Mouse (Mus musculus) layer of hippocampus, adult 6 months (tissue): ENCODE measurements around the gene Olfr1290. TPM values are rescaled to one million over a fixed set of nuclear protein-coding genes. Genes with fewer than 3 reads are reported as not detected.

Experiments
- long read RNA-seq, 2 experiments: library from polyadenylated mRNA; unstranded; transcript quantifications; one replicate each; pipeline ENCODE4 v2.0.0; 2019 to 2020
- polyA plus RNA-seq: library from polyadenylated mRNA; unstranded; fragments of <200 nt; fragmentation: Nextera tagmentation; gene quantifications from 2 replicates; pipeline ENCODE4 v1.2.3, GENCODE M21; 2021

Gene Olfr1290
- not detected in 2 replicates for polyA plus RNA-seq
- long read RNA-seq, experiment 1, result 0 reads
- long read RNA-seq, experiment 2, result 0 reads

GRCm38 (mm10) chr2:111493729-111494128 is at the start of gene Olfr1290:
Olfr1290 (minus strand) TSS chr2:111493829.

GRCm38 (mm10) chr2:111540191-111540590 is 46.6 kb upstream of the Olfr1290 start, which contains the start of gene Olfr1294:
Olfr1294 (minus strand) TSS chr2:111540291.

DNA sequence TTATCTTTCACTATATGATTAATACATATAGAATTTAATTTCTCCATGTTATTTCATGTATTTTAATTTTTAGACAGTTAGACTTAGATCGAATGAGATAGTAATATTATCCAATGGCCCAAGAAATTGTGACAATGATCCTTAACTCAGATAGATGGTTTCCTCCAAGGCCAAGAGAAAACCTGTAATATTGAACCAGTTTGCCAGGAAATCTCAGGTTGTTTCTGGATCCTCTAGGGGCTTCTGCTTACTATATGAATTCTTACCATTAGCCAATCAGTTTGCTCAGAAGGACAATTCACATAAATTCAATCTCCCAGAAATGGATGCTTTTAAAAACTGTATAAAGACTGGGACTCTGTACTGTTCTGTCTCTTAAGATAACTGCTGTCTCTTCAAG is 31.3 kb upstream of the Olfr1290 start, which contains the start of gene Olfr1293-ps:
TSS of gene Olfr1293-ps (plus strand) at position 301 of the 400 bp plus-strand sequence.

DNA sequence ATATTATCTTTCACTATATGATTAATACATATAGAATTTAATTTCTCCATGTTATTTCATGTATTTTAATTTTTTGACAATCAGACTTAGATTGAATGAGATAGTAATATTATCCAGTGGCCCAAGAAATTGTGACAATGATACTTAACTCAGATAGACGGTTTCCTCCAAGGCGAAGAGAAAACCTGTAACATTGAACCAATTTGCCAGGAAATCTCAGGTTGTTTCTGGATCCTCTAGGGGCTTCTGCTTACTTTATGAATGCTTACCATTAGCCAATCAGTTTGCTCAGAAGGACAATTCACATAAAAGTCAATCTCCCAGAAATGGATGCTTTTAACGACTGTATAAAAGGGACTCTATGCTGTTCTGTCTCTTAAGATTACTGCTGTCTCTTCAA is 3.3 kb upstream of the Olfr1290 start, which contains the start of gene Olfr1291-ps1:
TSS of gene Olfr1291-ps1 (plus strand) at position 301 of the 400 bp plus-strand sequence.

DNA sequence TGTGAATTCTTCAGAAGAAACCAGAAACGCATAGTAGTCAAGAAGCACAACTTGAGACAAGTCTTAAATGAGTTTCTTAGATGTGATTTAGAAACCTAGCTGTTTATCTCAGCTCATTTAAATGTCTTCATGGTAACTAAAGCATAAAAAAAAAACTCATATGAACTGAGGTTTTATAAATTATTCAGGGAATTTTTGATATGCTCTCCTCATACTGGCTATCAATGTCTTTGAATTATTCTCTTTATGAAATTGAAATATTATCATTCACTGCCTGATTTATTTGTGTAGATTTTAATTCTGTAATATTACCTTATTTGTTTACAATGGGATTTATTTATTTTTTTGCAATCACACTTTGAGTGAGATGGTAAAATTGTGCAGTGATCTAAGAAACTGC is 13.1 kb downstream of the Olfr1290 start, which contains the start of gene Olfr1289:
TSS of gene Olfr1289 (plus strand) at position 301 of the 400 bp plus-strand sequence.

GRCm38 (mm10) chr2:111473801-111474200 is 19.8 kb downstream of the Olfr1290 start, which contains the start of gene Olfr1288:
Olfr1288 (plus strand) TSS chr2:111474101.

DNA sequence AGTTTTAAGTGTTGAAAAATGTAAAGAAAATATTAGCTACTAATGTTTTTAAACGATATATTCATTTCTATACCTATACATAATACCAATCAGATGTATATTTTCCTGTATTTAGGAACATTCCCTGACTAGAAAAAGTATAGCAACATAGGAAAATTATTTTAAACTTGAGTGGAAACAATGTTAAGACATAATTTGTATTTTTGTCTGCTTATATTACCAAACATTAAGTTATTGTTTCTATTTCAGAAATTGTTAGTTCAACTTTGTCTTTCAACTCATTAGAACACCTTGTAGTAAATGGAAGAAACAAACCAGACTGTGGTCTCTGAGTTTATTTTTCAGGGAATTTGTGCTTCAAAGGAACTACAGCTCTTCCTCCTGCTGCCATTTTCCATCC is 44.8 kb downstream of the Olfr1290 start, which contains the start of gene Olfr1287:
TSS of gene Olfr1287 (plus strand) at position 301 of the 400 bp plus-strand sequence.

Other genes starting within 250 kb of the Olfr1290 start
- not detected in 2 replicates for gene Olfr1276, start 239.3 kb downstream of the Olfr1290 start, polyA plus RNA-seq
- not detected in 2 replicates for gene Olfr1277, start 219.7 kb downstream of the Olfr1290 start, polyA plus RNA-seq
- not detected in 2 replicates for gene Olfr1278, start 203.7 kb downstream of the Olfr1290 start, polyA plus RNA-seq
- not detected in 2 replicates for gene Olfr1279, start 193.2 kb downstream of the Olfr1290 start, polyA plus RNA-seq
- gene Olfr1280, start 179.8 kb downstream of the Olfr1290 start, polyA plus RNA-seq, result not detected in 2 replicates
- not detected in 2 replicates for gene Olfr1281, start 167.3 kb downstream of the Olfr1290 start, polyA plus RNA-seq
- not detected in 2 replicates for gene Olfr1282, start 157.8 kb downstream of the Olfr1290 start, polyA plus RNA-seq
- gene Olfr1283, start 127.0 kb downstream of the Olfr1290 start, polyA plus RNA-seq, result not detected in 2 replicates
- not detected in 2 replicates for gene Olfr1284, start 118.3 kb downstream of the Olfr1290 start, polyA plus RNA-seq
- gene Olfr1286, start 70.7 kb downstream of the Olfr1290 start, polyA plus RNA-seq, result not detected in 2 replicates
- gene Olfr1287, start 44.7 kb downstream of the Olfr1290 start, polyA plus RNA-seq, result not detected in 2 replicates
- gene Olfr1288, start 19.7 kb downstream of the Olfr1290 start, polyA plus RNA-seq, result not detected in 2 replicates
- gene Olfr1289, start 13.0 kb downstream of the Olfr1290 start, polyA plus RNA-seq, result not detected in 2 replicates
- gene Olfr1291-ps1, start 3.4 kb upstream of the Olfr1290 start, polyA plus RNA-seq, result not detected in 2 replicates
- not detected in 2 replicates for gene Olfr1293-ps, start 31.4 kb upstream of the Olfr1290 start, polyA plus RNA-seq
- not detected in 2 replicates for gene Olfr1294, start 46.5 kb upstream of the Olfr1290 start, polyA plus RNA-seq
- not detected in 2 replicates for gene Olfr1295, start 75.9 kb upstream of the Olfr1290 start, polyA plus RNA-seq
- not detected in 2 replicates for gene Olfr1297, start 132.7 kb upstream of the Olfr1290 start, polyA plus RNA-seq
- gene Olfr1298, start 155.4 kb upstream of the Olfr1290 start, polyA plus RNA-seq, result not detected in 2 replicates
- gene Olfr1299, start 167.6 kb upstream of the Olfr1290 start, polyA plus RNA-seq, result not detected in 2 replicates